Mouse (Mus musculus) forebrain, embryonic 12.5 days (tissue): ENCODE results near the gene Vps13d. TPM values are rescaled to one million over a fixed set of nuclear protein-coding genes. Genes with fewer than 3 reads are reported as not detected.

Experiments used
- ATAC-seq: fragments of 200-750 bp; cut with Nextera tagmentation; 2 replicates; pipeline ENCODE4 v1.8.0; 2017; ENCODE audit warnings: moderate TSS enrichment; ENCODE audit not compliant: low FRiP score
- H3K27ac ChIP-seq: fragments of 300-500 bp; sonication (generic); 2 replicates; pipeline ENCODE4 v1.5.1; 2016; ENCODE audit warnings: mild to moderate bottlenecking
- H3K27me3 ChIP-seq: fragments of 300-500 bp; sonication (generic); 2 replicates; pipeline ENCODE4 v1.6.1; 2016; ENCODE audit warnings: mild to moderate bottlenecking
- H3K36me3 ChIP-seq: fragments of 300-500 bp; sonication (generic); replicated peaks from 2 replicates; pipeline ENCODE4 v1.6.1; 2016; ENCODE audit warnings: mild to moderate bottlenecking
- H3K4me1 ChIP-seq: fragments of 300-500 bp; sonication (generic); 2 replicates; pipeline ENCODE4 v1.6.1; 2016
- H3K4me2 ChIP-seq: fragments of 300-500 bp; sonication (generic); 2 replicates; pipeline ENCODE4 v1.6.1; 2016; ENCODE audit warnings: mild to moderate bottlenecking, moderate library complexity
- H3K4me3 ChIP-seq: fragments of 300-500 bp; sonication (generic); replicated peaks from 2 replicates; pipeline ENCODE4 v1.5.1; 2016; ENCODE audit warnings: mild to moderate bottlenecking
- H3K9ac ChIP-seq: fragments of 300-500 bp; sonication (generic); 2 replicates; pipeline ENCODE4 v1.6.1; 2016; ENCODE audit warnings: mild to moderate bottlenecking
- H3K9me3 ChIP-seq: fragments of 300-500 bp; sonication (generic); 2 replicates; pipeline ENCODE4 v1.6.1; 2016
- WGBS: fragments of 180-500 bp; shearing (Covaris S2); methylation state at CpG from one replicate; pipeline ENCODE4 v1.1.7; 2016; 5-methylcytosine and 5-hydroxymethylcytosine counted together
- polyA plus RNA-seq: library from polyadenylated mRNA; unstranded; fragments of >200 nt; fragmentation: Nextera tagmentation; extraction: Ambion mirVana; gene quantifications from 2 replicates; pipeline ENCODE4 v1.2.1, GENCODE M21; 2016

Gene Vps13d
- polyA plus RNA-seq, 1 experiment from 2014 or later, result 5.7 TPM

DNA sequence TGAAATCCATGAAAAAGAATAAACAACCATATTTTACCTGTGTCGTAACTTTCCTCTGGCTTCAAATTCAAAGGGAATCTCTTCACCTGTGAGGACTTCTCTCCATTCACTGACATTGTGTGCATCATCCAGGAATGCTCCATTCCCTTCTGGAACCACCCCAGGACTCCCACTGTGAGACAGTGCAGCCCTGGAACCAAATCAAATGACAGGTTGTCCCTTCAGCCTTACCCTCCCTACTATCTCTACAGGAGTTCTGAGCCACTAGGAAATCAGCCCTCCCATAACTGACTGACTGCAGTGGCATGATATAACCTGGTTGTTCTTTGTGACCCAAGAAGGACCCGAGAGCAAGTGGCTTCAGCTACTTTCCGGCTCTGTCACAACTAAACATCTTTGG lies 96.8 kb downstream of the Vps13d start:
- 94% methylated on average over 3 of the region's 3 CpGs for WGBS
- no peak overlapping the region for H3K27ac ChIP-seq
- no peak overlapping the region for H3K4me2 ChIP-seq
- no peaks in the 10 kb centered on the region for H3K27me3 ChIP-seq
- H3K4me1 ChIP-seq, result no peaks in the 10 kb centered on the region
- H3K36me3 ChIP-seq, result peaks cover 47% of the 10 kb centered on the region
- no peak for ATAC-seq
- H3K9ac ChIP-seq, result no peak overlapping the region
- no peak overlapping the region for H3K4me3 ChIP-seq
- H3K9me3 ChIP-seq, result no peaks in the 10 kb centered on the region

- no peaks in the 10 kb centered on the region for H3K4me1 ChIP-seq
- peaks cover 56% of the 10 kb centered on the region for H3K36me3 ChIP-seq
- WGBS, result 89% methylated on average over 5 of the region's 5 CpGs
Measured at GRCm38 (mm10) chr4:145096481-145097039, 98.2 kb downstream of the Vps13d start.

DNA sequence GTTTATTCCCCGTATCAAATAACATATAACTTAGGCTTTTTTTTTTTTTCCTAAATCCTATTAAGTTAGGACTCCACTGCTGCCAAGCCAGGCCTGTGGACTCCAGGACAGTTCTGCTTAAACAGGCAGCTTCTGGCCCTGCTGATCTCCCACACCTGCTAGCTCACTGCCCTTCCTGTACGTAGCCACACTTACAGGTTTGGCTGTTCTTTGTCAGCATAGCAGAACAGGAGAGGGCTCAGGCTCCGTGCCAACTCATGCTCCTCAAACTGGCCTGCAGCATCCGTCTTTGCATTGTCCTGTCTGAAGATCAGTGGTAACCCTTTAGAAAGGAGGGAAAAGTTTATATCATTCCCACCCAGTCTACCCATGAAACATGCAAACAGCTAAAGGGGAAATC lies 108.3 kb downstream of the Vps13d start:
- peaks cover 61% of the 10 kb centered on the region for H3K36me3 ChIP-seq
- WGBS, result 92% methylated on average over 4 of the region's 4 CpGs
- ATAC-seq, result no peak

More at GRCm38 (mm10) chr4:145096481-145097039, 98.2 kb downstream of the Vps13d start:
- Histone ChIP-seq H3K27ac (no peak overlapping the region), H3K9ac (no peak overlapping the region), H3K9me3 (no peaks in the 10 kb centered on the region), H3K4me3 (no peak overlapping the region), H3K27me3 (no peaks in the 10 kb centered on the region), H3K4me2 (no peak overlapping the region)
- ATAC-seq, result no peak

DNA sequence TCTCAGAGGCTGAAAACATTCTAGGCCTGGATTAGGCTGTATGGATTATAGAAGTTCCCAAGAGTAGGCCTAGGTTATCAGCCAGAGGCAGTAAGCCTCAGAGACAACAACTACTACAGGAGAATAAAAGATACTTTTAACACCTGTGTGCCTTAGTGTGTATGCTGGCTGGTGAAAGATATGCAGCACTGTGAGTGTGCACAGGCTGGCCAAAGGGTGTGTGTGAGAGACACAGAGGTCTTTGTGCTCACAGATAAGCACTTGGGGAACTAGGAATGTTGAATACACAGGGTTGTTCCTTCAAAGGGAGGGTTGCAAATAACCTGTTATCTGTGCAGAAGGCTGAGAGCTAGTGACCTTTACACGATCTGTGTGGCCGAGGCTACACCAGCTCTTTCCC lies 115.5 kb downstream of the Vps13d start:
- no peak overlapping the region for H3K27ac ChIP-seq
- H3K9me3 ChIP-seq, result no peaks in the 10 kb centered on the region
- H3K9ac ChIP-seq, result no peak overlapping the region
- peaks cover 41% of the 10 kb centered on the region for H3K36me3 ChIP-seq
- WGBS, result 92% methylated on average over 2 of the region's 2 CpGs
- H3K4me3 ChIP-seq, result no peak overlapping the region
- no peaks in the 10 kb centered on the region for H3K27me3 ChIP-seq
- H3K4me2 ChIP-seq, result no peak overlapping the region
- ATAC-seq, result no peak
- H3K4me1 ChIP-seq, result no peaks in the 10 kb centered on the region

More for the DNA sequence above, 108.3 kb downstream of the Vps13d start:
- no peaks in the 10 kb centered on the region for H3K4me1 ChIP-seq
- no peak overlapping the region for H3K4me2 ChIP-seq
- H3K27me3 ChIP-seq, result no peaks in the 10 kb centered on the region
- H3K27ac ChIP-seq, result no peak overlapping the region
- H3K9ac ChIP-seq, result no peak overlapping the region
- no peak overlapping the region for H3K4me3 ChIP-seq
- no peaks in the 10 kb centered on the region for H3K9me3 ChIP-seq

GRCm38 (mm10) chr4:145074276-145074675 lies 120.5 kb downstream of the Vps13d start:
- 91% methylated on average over 2 of the region's 2 CpGs for WGBS
- H3K9me3 ChIP-seq, result no peaks in the 10 kb centered on the region
- no peak overlapping the region for H3K4me3 ChIP-seq
- peaks cover 46% of the 10 kb centered on the region for H3K36me3 ChIP-seq
- no peak for ATAC-seq
- H3K4me1 ChIP-seq, result no peaks in the 10 kb centered on the region
- no peak overlapping the region for H3K27ac ChIP-seq
- H3K4me2 ChIP-seq, result no peak overlapping the region
- H3K9ac ChIP-seq, result no peak overlapping the region
- H3K27me3 ChIP-seq, result no peaks in the 10 kb centered on the region

- Histone ChIP-seq H3K4me1 (no peaks in the 10 kb centered on the region), H3K27me3 (no peaks in the 10 kb centered on the region), H3K9me3 (no peaks in the 10 kb centered on the region), H3K36me3 (peaks cover 41% of the 10 kb centered on the region), H3K27ac (no peak overlapping the region), H3K4me3 (no peak overlapping the region), H3K4me2 (no peak overlapping the region), H3K9ac (no peak overlapping the region)
- 92% methylated on average over 7 of the region's 7 CpGs for WGBS
- no peak for ATAC-seq
Measured at GRCm38 (mm10) chr4:145073728-145074127, 121.1 kb downstream of the Vps13d start.

GRCm38 (mm10) chr4:145071942-145072341 lies 122.9 kb downstream of the Vps13d start:
- ATAC-seq, result no peak
- no peak overlapping the region for H3K27ac ChIP-seq
- peaks cover 41% of the 10 kb centered on the region for H3K36me3 ChIP-seq
- H3K4me2 ChIP-seq, result no peak overlapping the region
- no peaks in the 10 kb centered on the region for H3K9me3 ChIP-seq
- H3K4me1 ChIP-seq, result peaks cover 4% of the 10 kb centered on the region
- no peak overlapping the region for H3K4me3 ChIP-seq
- no peaks in the 10 kb centered on the region for H3K27me3 ChIP-seq
- H3K9ac ChIP-seq, result no peak overlapping the region
- WGBS, result 94% methylated on average over 7 of the region's 7 CpGs

DNA sequence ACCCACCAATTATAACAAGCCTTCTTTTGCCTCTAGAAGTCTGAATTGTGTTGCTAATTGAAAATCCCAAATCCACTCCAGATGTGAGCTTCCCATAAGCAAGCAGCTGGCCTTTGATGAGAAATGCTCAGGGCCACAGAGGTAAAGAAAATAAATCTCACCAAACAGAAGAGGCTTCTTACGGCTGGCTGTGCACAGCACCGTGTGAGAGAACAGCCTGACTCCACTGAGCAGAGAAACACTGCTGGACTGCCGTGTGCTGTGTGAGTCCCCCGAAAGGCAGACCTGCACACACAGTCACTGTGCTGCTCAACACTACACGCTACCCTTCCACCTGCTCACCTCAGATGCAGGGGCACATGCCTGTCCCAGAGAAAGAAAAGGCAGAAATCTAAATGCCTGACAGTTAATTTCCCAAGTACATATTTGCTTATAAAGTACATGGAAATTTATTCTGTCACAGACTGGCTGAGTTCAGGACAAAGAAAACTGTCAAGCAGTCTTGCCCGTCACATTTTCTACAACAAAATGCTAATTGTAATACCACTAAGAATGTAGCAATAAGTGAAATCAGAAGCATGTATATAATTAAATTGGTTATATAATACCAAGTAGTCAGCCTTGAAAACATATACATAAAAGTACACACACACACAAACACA lies 127.7 kb downstream of the Vps13d start:
- no peaks in the 10 kb centered on the region for H3K27me3 ChIP-seq
- ATAC-seq, result peak; percentile 44; the same call in 1 of the 2 replicates
- H3K4me1 ChIP-seq, result peaks cover 5% of the 10 kb centered on the region
- peak overlapping the region; percentile 50 for H3K27ac ChIP-seq
- H3K4me2 ChIP-seq, result no peak overlapping the region
- no peaks in the 10 kb centered on the region for H3K9me3 ChIP-seq
- H3K9ac ChIP-seq, result no peak overlapping the region
- peaks cover 39% of the 10 kb centered on the region for H3K36me3 ChIP-seq
- 21% methylated on average over 6 of the region's 6 CpGs for WGBS
- H3K4me3 ChIP-seq, result no peak overlapping the region

DNA sequence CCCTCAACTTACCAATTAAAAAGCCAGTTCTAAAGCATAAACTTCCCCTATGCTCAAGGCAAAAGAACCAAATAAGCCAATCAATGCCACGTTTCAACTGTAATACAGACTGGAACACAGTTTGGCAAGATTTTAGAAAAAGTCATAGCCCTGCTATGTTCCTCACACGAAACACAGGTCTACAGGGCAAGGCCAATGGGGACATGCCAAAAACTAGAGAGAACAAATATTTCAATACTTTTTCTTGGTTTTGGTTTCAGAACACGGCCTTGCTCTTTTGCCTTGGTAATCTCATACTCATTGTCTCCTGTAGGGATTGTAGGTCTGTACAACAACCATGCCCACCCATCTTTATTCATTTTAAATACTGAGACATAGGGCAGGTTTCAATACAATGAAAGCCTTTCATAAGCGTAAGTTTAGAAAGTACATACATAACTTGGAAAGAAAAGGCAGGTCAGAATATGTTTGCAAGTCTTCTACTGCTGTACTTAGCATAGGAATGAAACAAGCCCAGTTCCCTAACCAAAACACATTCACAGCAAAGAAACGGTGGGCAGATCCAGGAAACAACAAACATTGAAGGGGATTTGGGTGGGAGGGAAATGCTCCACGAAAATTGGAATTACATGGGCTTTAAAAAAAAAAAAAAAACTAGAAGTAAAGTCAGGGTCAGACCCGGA lies 128.3 kb downstream of the Vps13d start:
- Histone ChIP-seq H3K27me3 (no peaks in the 10 kb centered on the region), H3K4me3 (no peak overlapping the region), H3K4me1 (peaks cover 5% of the 10 kb centered on the region), H3K9me3 (no peaks in the 10 kb centered on the region), H3K36me3 (peaks cover 37% of the 10 kb centered on the region), H3K9ac (no peak overlapping the region), H3K27ac (no peak overlapping the region), H3K4me2 (no peak overlapping the region)
- 55% methylated on average over 7 of the region's 7 CpGs for WGBS
- no peak for ATAC-seq

GRCm38 (mm10) chr4:145058749-145059442 lies 135.9 kb downstream of the Vps13d start:
- no peak overlapping the region for H3K27ac ChIP-seq

DNA sequence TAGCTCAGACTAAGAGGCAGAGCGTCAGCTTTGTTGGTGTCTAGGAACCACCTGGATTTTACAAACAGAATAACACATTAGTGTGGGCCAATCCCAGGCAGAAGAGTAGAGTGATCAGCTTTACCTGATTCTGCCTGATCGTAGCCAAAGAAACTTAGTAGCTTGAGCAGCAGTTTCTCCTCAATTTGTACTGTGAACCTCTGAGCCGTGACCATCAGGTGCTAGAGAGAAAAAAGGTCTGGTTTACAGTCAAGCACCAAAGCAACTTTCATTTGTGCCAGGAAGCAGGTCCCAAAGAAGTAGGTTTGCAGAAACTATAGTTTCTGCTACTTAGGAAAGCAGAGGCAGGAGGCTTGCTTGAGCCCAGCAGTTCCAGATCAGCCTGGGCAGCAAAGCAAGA lies 138.5 kb downstream of the Vps13d start:
- no peak overlapping the region for H3K9ac ChIP-seq
- peaks cover 50% of the 10 kb centered on the region for H3K36me3 ChIP-seq
- H3K4me3 ChIP-seq, result no peak overlapping the region
- no peak overlapping the region for H3K4me2 ChIP-seq
- no peak overlapping the region for H3K27ac ChIP-seq
- peaks cover 8% of the 10 kb centered on the region; the same call in 1 of the 2 replicates for H3K4me1 ChIP-seq
- H3K9me3 ChIP-seq, result no peaks in the 10 kb centered on the region
- 94% methylated on average over 3 of the region's 3 CpGs for WGBS
- ATAC-seq, result no peak
- H3K27me3 ChIP-seq, result peaks cover 12% of the 10 kb centered on the region

More at GRCm38 (mm10) chr4:145058749-145059442, 135.9 kb downstream of the Vps13d start:
- Histone ChIP-seq H3K4me1 (no peaks in the 10 kb centered on the region), H3K9me3 (no peaks in the 10 kb centered on the region), H3K27me3 (no peaks in the 10 kb centered on the region), H3K9ac (no peak overlapping the region), H3K36me3 (peaks cover 58% of the 10 kb centered on the region), H3K4me3 (no peak overlapping the region), H3K4me2 (no peak overlapping the region)
- ATAC-seq, result no peak
- 94% methylated on average over 2 of the region's 2 CpGs for WGBS

DNA sequence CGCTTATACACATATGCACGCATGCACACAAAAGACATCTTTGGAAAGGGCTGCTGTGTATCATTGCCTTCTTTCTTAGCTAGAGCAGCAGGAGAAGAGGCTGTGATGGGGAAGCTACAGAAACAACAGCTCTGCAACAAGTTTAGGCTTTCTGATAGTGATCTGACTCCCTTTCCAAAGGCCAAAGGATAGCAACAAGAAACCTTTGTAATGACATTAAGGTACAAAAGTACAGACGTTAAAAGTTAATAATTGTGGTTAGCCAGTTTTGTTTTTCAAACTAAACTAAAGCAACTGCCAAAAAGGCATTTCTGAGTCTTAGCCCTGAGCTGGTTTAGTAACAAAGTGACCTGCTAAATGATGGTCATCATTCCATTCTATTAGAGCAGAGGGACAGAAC lies 139.0 kb downstream of the Vps13d start:
- Histone ChIP-seq H3K4me2 (no peak overlapping the region), H3K9me3 (no peaks in the 10 kb centered on the region), H3K27ac (no peak overlapping the region), H3K9ac (no peak overlapping the region), H3K4me3 (no peak overlapping the region), H3K27me3 (peaks cover 12% of the 10 kb centered on the region), H3K36me3 (peaks cover 44% of the 10 kb centered on the region), H3K4me1 (peaks cover 8% of the 10 kb centered on the region; the same call in 1 of the 2 replicates)
- ATAC-seq, result no peak
- 93% methylated on average over 3 of the region's 3 CpGs for WGBS
